Mouse (Mus musculus) heart, postnatal 4 days (tissue): Measurements from ENCODE around the gene Pnldc1. TPM values are rescaled to one million over a fixed set of nuclear protein-coding genes. Genes with fewer than 3 reads are reported as not detected.
A peak's percentile ranks its signal among the peaks of the same experiment; 100 is the strongest.
"Not testable (repeated sequence)": the region's sequence is repeated elsewhere in the genome, so short reads cannot be mapped to it uniquely, and the experiment has no call there.

Experiments
- DNase-seq: peaks from one replicate; pipeline ENCODE4 v3.0.0; 2021
- total RNA-seq, 2 experiments: library from RNA; stranded (reverse); gene quantifications; 2 replicates each; pipeline ENCODE4 v1.2.3; 2021

The Pnldc1 gene
- total RNA-seq, 2 experiments from 2014 or later = 1.5 to 1.8 TPM

- DNase-seq = no peak
Measured at GRCm38 (mm10) chr17:12906436-12906835, 3.6 kb downstream of the Pnldc1 start.

GRCm38 (mm10) chr17:12905810-12906209 lies 4.2 kb downstream of the Pnldc1 start:
- DNase-seq = no peak

- no peak for DNase-seq
Measured at GRCm38 (mm10) chr17:12904349-12904748, 5.7 kb downstream of the Pnldc1 start.

GRCm38 (mm10) chr17:12903372-12904333 lies 6.4 kb downstream of the Pnldc1 start:
- DNase-seq = no peak

GRCm38 (mm10) chr17:12902291-12902690 lies 7.7 kb downstream of the Pnldc1 start:
- no peak for DNase-seq

GRCm38 (mm10) chr17:12898607-12899006 lies 11.4 kb downstream of the Pnldc1 start:
- not testable (repeated sequence) for DNase-seq

- no peak for DNase-seq
Measured at GRCm38 (mm10) chr17:12897674-12898073, 12.4 kb downstream of the Pnldc1 start.

- no peak for DNase-seq
Measured at GRCm38 (mm10) chr17:12892033-12892432, 18.0 kb downstream of the Pnldc1 start.

GRCm38 (mm10) chr17:12891054-12891453 lies 19.0 kb downstream of the Pnldc1 start:
- no peak for DNase-seq

- DNase-seq = peak; percentile 66
Measured at GRCm38 (mm10) chr17:12887021-12887775, 22.8 kb downstream of the Pnldc1 start.

GRCm38 (mm10) chr17:12886620-12887019 lies 23.4 kb downstream of the Pnldc1 start:
- no peak for DNase-seq

GRCm38 (mm10) chr17:12881216-12881615 lies 28.8 kb downstream of the Pnldc1 start:
- DNase-seq = no peak

GRCm38 (mm10) chr17:12880178-12880577 lies 29.9 kb downstream of the Pnldc1 start:
- DNase-seq = peak; percentile 89

- no peak for DNase-seq
Measured at GRCm38 (mm10) chr17:12875734-12876133, 34.3 kb downstream of the Pnldc1 start, which contains the start of gene Mrgprh. TSS of gene Mrgprh (plus strand) at chr17:12876034.

- DNase-seq = no peak
Measured at GRCm38 (mm10) chr17:12872275-12873028, 37.6 kb downstream of the Pnldc1 start.

GRCm38 (mm10) chr17:12868640-12869039 lies 41.4 kb downstream of the Pnldc1 start:
- no peak for DNase-seq

GRCm38 (mm10) chr17:12868043-12868442 lies 42.0 kb downstream of the Pnldc1 start, which contains the start of gene Mas1:
TSS of gene Mas1 (minus strand) at chr17:12868143.
- DNase-seq = no peak

- DNase-seq = peak; percentile 33
Measured at GRCm38 (mm10) chr17:12866853-12867252, 43.2 kb downstream of the Pnldc1 start.

GRCm38 (mm10) chr17:12865407-12865806 lies 44.6 kb downstream of the Pnldc1 start:
- DNase-seq = no peak

- DNase-seq = no peak
Measured at GRCm38 (mm10) chr17:12864111-12864510, 45.9 kb downstream of the Pnldc1 start.

GRCm38 (mm10) chr17:12859006-12859520 lies 51.0 kb downstream of the Pnldc1 start:
- no peak for DNase-seq

- no peak for DNase-seq
Measured at GRCm38 (mm10) chr17:12858072-12858471, 52.0 kb downstream of the Pnldc1 start.
